Mouse (Mus musculus) gastrocnemius, postnatal 10 days (tissue): ENCODE measurements around the gene Ralgapa2. TPM values are rescaled to one million over a fixed set of nuclear protein-coding genes. Genes with fewer than 3 reads are reported as not detected.
A peak's percentile ranks its signal among the peaks of the same experiment; 100 is the strongest.

Experiments used
- DNase-seq: peaks from one replicate; pipeline ENCODE4 v3.0.0; 2021; ENCODE audit warnings: mixed read lengths
- total RNA-seq, 2 experiments: library from RNA; stranded (reverse); gene quantifications; 2 replicates each; pipeline ENCODE4 v1.2.3; 2021

Ralgapa2 gene
- total RNA-seq, 2 experiments from 2014 or later: 4.2 to 7.0 TPM

- peak; percentile 16 for DNase-seq
Measured at GRCm38 (mm10) chr2:146221929-146222278, 290.2 kb downstream of the Ralgapa2 start.

GRCm38 (mm10) chr2:146221076-146221928, 290.8 kb downstream of the Ralgapa2 start, which contains the start of gene Insm1:
Gene Insm1 (plus strand): TSS chr2:146221921.
- DNase-seq: peak; percentile 43

GRCm38 (mm10) chr2:146220591-146221075, 291.5 kb downstream of the Ralgapa2 start:
- DNase-seq: peak; percentile 9

GRCm38 (mm10) chr2:146219791-146220190, 292.4 kb downstream of the Ralgapa2 start:
- DNase-seq: no peak

- no peak for DNase-seq
Measured at GRCm38 (mm10) chr2:146218881-146219535, 293.1 kb downstream of the Ralgapa2 start.

- DNase-seq: peak; percentile 9
Measured at GRCm38 (mm10) chr2:146218161-146218691, 293.9 kb downstream of the Ralgapa2 start.

- no peak for DNase-seq
Measured at GRCm38 (mm10) chr2:146217227-146217980, 294.7 kb downstream of the Ralgapa2 start.

GRCm38 (mm10) chr2:146216111-146217064, 295.8 kb downstream of the Ralgapa2 start:
- no peak for DNase-seq

GRCm38 (mm10) chr2:146214715-146215114, 297.4 kb downstream of the Ralgapa2 start:
- DNase-seq: peak; percentile 13

- no peak for DNase-seq
Measured at GRCm38 (mm10) chr2:146210968-146211367, 301.2 kb downstream of the Ralgapa2 start.

GRCm38 (mm10) chr2:146197947-146198346, 314.2 kb downstream of the Ralgapa2 start:
- no peak for DNase-seq

GRCm38 (mm10) chr2:146196126-146196525, 316.0 kb downstream of the Ralgapa2 start:
- DNase-seq: no peak
